Mouse (Mus musculus) neural tube, embryonic 12.5 days (tissue): ENCODE measurements at regions not wholly inside any gene's neighbourhood (a gene's known extent, or its start where the extent isn't known, plus 50 kb on each side); places are given as distances from the start of the nearest gene placed in this dataset.

Experiments used
- ATAC-seq: fragments of 200-750 bp; cut with Nextera tagmentation; 2 replicates; pipeline ENCODE4 v1.8.0; 2017; ENCODE audit warnings: low read depth, mild to moderate bottlenecking, moderate TSS enrichment, moderate library complexity; ENCODE audit not compliant: low FRiP score
- H3K27ac ChIP-seq: fragments of 300-500 bp; sonication (generic); 2 replicates; pipeline ENCODE4 v1.5.1; 2016
- H3K27me3 ChIP-seq: fragments of 300-500 bp; sonication (generic); replicated peaks from 2 replicates; pipeline ENCODE4 v1.6.1; 2016; ENCODE audit warnings: mild to moderate bottlenecking
- H3K36me3 ChIP-seq: fragments of 300-500 bp; sonication (generic); 2 replicates; pipeline ENCODE4 v1.6.1; 2016; ENCODE audit warnings: mild to moderate bottlenecking
- H3K4me1 ChIP-seq: fragments of 300-500 bp; sonication (generic); 2 replicates; pipeline ENCODE4 v1.6.1; 2016
- H3K4me2 ChIP-seq: fragments of 300-500 bp; sonication (generic); replicated peaks from 2 replicates; pipeline ENCODE4 v1.6.1; 2016; ENCODE audit warnings: mild to moderate bottlenecking
- H3K4me3 ChIP-seq: fragments of 300-500 bp; sonication (generic); 2 replicates; pipeline ENCODE4 v1.5.1; 2016
- H3K9ac ChIP-seq: fragments of 300-500 bp; sonication (generic); 2 replicates; pipeline ENCODE4 v1.6.1; 2016; ENCODE audit warnings: mild to moderate bottlenecking
- H3K9me3 ChIP-seq: fragments of 300-500 bp; sonication (generic); 2 replicates; pipeline ENCODE4 v1.6.1; 2016; ENCODE audit warnings: mild to moderate bottlenecking
- WGBS: fragments of 180-500 bp; shearing (Covaris S2); methylation state at CpG from one replicate; pipeline ENCODE4 v1.1.7; 2016; 5-methylcytosine and 5-hydroxymethylcytosine counted together

DNA sequence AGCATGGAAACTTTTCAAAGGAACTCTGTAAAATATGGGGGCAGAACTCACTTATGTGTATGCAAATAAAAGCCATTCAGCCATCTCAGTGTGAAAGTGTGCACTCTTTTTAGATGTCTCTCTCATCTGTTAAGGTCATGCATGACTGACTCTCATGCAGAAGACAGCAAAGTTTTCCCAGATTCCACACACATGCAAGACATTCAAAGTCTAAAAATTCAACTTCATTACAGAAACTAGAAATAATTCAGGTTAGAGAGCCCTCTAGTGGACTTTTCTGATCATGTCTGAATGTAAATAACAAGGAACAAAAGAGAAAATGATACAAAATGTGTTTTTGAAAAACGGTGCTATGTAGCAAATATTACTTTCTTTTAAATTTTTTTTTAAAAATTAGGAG lies 308.8 kb upstream of the Chl1 start:
- no peak overlapping the region for H3K4me3 ChIP-seq
- H3K4me1 ChIP-seq = no peaks in the 10 kb centered on the region
- H3K27me3 ChIP-seq = no peaks in the 10 kb centered on the region
- H3K36me3 ChIP-seq = no peaks in the 10 kb centered on the region
- no peak overlapping the region for H3K9ac ChIP-seq
- WGBS = 22% methylated on average over 1 of the region's 1 CpGs
- no peak for ATAC-seq
- H3K4me2 ChIP-seq = no peak overlapping the region
- H3K9me3 ChIP-seq = no peaks in the 10 kb centered on the region
- no peak overlapping the region for H3K27ac ChIP-seq

DNA sequence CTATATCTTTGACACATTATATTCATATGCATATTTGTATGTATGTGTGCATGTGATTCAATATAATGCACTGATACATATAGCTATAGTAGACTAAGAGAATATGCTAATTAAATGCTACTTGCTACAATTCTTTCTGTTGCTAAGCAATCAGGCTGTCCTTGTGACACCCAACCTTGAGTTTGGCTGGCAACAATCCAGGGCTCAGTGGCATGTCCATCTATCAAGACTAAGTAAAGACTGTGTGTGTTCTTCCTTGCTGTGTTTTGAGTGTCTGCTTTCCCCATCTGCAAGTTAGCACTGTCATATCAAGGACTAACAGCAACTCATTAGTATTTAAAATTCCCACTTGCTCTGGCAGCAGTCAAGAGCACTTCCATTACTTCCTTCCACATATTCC lies 301.2 kb upstream of the Chl1 start:
- H3K27ac ChIP-seq = no peak overlapping the region
- no peak overlapping the region for H3K9ac ChIP-seq
- H3K4me3 ChIP-seq = no peak overlapping the region
- no peaks in the 10 kb centered on the region for H3K27me3 ChIP-seq
- no peaks in the 10 kb centered on the region for H3K9me3 ChIP-seq
- H3K4me1 ChIP-seq = no peaks in the 10 kb centered on the region
- H3K36me3 ChIP-seq = no peaks in the 10 kb centered on the region
- peak; percentile 56; the same call in 1 of the 2 replicates for ATAC-seq
- H3K4me2 ChIP-seq = no peak overlapping the region

DNA sequence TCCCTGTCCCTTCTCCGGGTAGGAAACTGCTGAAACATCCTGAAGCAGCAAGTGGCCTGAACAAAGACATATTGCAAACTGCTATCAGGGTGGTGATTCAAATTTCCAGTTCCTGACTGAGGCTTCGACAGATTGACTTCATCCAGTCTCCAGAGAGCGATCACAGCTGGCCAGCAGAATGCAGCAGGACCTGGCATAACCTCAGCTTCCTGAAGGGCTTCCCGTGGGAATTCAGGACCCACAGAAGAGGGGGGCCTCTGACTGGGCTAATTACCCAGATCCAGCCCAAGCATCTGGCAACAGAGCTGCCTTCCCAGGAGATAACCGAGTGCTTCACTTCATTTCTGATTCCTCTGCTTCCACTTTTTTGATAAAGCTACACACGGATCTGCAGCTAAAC lies 297.2 kb upstream of the Chl1 start:
- Histone ChIP-seq H3K4me1 (no peaks in the 10 kb centered on the region), H3K27me3 (no peaks in the 10 kb centered on the region), H3K27ac (no peak overlapping the region), H3K4me3 (no peak overlapping the region), H3K36me3 (no peaks in the 10 kb centered on the region), H3K9ac (no peak overlapping the region), H3K9me3 (no peaks in the 10 kb centered on the region), H3K4me2 (no peak overlapping the region)
- no peak for ATAC-seq
- 66% methylated on average over 6 of the region's 6 CpGs for WGBS

DNA sequence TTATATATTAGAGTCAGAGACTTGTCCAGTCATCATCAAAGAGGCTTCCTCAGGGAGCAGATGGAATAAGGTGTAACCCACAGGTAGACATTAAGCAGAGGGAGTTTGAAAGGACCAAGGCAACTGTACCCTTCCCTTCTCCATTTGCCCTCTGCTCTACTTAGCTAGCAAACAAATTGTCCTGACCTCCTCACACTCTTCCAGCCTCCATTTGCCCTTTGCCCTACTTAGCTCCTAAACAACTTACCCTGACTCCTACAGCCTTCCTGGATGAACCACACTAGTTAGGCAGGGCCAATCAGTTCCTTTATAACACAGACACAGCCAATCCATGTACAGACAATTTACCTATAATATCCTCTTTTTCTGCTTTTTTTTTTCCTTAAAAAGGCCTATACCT lies 273.5 kb upstream of the Chl1 start:
- no peak overlapping the region for H3K4me3 ChIP-seq

DNA sequence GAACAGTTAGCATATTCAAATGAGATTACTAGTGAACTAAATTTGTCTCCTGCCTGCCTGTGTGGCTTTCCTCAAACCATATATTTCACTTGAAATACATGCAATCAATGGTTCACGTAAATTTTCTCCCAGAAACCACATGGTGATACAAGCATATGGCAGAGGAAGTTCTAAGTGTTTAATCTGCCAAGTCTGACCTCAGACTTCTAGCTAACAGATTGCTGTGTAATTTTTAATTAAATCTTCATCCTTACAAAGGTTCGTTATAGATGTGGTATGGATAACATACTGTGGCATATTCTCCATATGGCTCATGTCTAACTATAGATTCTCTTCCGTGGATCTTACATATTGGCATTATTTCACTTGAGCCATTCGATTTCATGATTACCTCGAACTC lies 241.4 kb upstream of the Chl1 start:
- no peak for ATAC-seq
- 87% methylated on average over 5 of the region's 5 CpGs for WGBS
- H3K36me3 ChIP-seq = no peaks in the 10 kb centered on the region
- no peak overlapping the region for H3K4me2 ChIP-seq
- H3K9me3 ChIP-seq = no peaks in the 10 kb centered on the region
- H3K4me1 ChIP-seq = no peaks in the 10 kb centered on the region
- H3K9ac ChIP-seq = no peak overlapping the region
- no peaks in the 10 kb centered on the region for H3K27me3 ChIP-seq
- H3K4me3 ChIP-seq = no peak overlapping the region
- no peak overlapping the region for H3K27ac ChIP-seq

More for the DNA sequence above, 273.5 kb upstream of the Chl1 start:
- Histone ChIP-seq H3K36me3 (no peaks in the 10 kb centered on the region), H3K27ac (no peak overlapping the region), H3K4me2 (no peak overlapping the region), H3K9me3 (no peaks in the 10 kb centered on the region), H3K4me1 (no peaks in the 10 kb centered on the region), H3K27me3 (no peaks in the 10 kb centered on the region), H3K9ac (no peak overlapping the region)
- ATAC-seq = no peak

DNA sequence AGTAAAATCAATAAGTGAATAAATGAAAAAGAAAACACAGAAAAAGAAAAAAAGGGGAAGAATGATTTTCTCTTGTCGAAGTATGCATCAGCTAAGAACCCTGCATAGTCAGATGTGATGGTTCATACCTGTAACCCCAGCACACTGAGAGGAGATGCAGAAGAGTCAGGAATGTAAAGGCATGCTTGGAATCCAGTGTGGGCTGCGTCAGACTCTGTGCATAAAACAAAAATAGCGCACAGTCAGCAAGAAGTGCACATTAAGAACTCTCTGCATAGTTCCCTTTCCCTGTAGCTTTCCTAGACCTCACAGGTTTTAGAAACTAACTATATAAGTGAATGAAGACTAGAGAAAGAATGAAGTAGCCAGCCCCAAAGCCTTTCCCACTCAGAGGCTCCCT lies 238.2 kb upstream of the Chl1 start:
- no peak overlapping the region for H3K9ac ChIP-seq
- H3K27me3 ChIP-seq = no peaks in the 10 kb centered on the region
- no peak for ATAC-seq
- no peak overlapping the region for H3K27ac ChIP-seq
- H3K4me3 ChIP-seq = no peak overlapping the region
- H3K36me3 ChIP-seq = no peaks in the 10 kb centered on the region
- no peaks in the 10 kb centered on the region for H3K4me1 ChIP-seq
- no peaks in the 10 kb centered on the region for H3K9me3 ChIP-seq
- 87% methylated on average over 3 of the region's 3 CpGs for WGBS
- no peak overlapping the region for H3K4me2 ChIP-seq

DNA sequence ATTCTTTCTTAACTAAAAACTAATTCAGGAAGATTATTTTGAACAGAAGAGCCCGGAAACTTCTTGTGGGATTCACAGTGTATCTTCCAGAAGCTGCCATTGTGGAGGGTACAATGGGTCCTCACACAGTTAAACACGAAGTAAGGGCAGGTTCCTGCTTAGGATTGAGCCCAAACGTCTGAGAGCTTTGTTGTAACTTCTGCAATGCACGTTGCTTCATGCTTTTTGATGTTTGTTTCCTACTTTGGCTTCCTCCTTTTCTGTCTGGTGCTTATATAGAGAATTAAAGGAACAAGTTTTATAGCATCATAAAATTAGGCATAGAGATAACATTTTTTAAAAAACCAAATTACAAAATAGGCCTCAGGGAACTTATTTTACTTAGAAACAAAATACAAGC lies 235.3 kb upstream of the Chl1 start:
- Histone ChIP-seq H3K4me1 (no peaks in the 10 kb centered on the region), H3K27me3 (no peaks in the 10 kb centered on the region), H3K4me3 (no peak overlapping the region), H3K36me3 (no peaks in the 10 kb centered on the region), H3K27ac (no peak overlapping the region), H3K4me2 (no peak overlapping the region), H3K9me3 (no peaks in the 10 kb centered on the region), H3K9ac (no peak overlapping the region)
- WGBS = 66% methylated on average over 4 of the region's 4 CpGs
- no peak for ATAC-seq

DNA sequence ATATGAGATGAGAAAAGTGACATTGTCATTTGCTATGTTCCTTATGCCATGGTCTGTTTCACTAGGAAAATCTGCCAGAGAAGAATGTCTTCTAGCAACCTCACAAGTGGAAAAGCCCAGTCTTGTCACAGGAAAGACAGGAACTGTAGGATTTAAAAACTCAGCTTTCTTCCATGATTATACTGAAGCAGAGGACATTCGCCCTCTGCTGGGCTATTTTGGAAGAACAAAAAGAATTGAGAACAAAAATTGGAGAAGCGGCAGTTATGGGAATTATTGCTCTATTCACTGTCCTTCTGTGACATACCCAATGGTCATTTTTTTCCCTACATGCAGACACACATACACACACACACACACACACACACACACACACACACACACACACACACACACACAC lies 234.9 kb upstream of the Chl1 start:
- 33% methylated on average over 2 of the region's 2 CpGs for WGBS
- H3K4me1 ChIP-seq = no peaks in the 10 kb centered on the region

DNA sequence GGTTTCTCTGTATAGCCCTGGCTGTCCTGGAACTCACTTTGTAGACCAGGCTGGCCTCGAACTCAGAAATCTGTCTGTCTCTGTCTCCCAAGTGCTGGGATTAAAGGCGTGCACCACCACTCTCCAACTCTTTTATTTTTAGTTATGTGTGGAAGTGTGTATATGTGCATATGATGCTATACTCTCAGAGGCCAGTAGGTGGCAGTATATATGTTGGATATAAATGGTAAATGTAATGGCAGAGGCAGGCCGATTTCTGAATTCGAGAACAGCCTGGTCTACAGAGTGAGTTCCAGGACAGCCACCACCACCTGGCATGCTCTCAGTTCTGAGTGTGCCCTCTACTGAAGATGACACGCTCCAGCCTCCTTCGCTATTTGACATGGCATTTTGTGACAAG lies 214.4 kb upstream of the Chl1 start:
- no peaks in the 10 kb centered on the region for H3K4me1 ChIP-seq
- H3K4me2 ChIP-seq = no peak overlapping the region
- no peaks in the 10 kb centered on the region for H3K9me3 ChIP-seq
- WGBS = 86% methylated on average over 6 of the region's 6 CpGs
- ATAC-seq = no peak
- no peaks in the 10 kb centered on the region for H3K36me3 ChIP-seq
- H3K4me3 ChIP-seq = no peak overlapping the region
- no peak overlapping the region for H3K9ac ChIP-seq
- no peak overlapping the region for H3K27ac ChIP-seq
- H3K27me3 ChIP-seq = no peaks in the 10 kb centered on the region

More for the DNA sequence above, 234.9 kb upstream of the Chl1 start:
- Histone ChIP-seq H3K36me3 (no peaks in the 10 kb centered on the region), H3K27me3 (no peaks in the 10 kb centered on the region), H3K4me2 (no peak overlapping the region), H3K9ac (no peak overlapping the region), H3K9me3 (no peaks in the 10 kb centered on the region), H3K4me3 (no peak overlapping the region), H3K27ac (no peak overlapping the region)
- no peak for ATAC-seq

DNA sequence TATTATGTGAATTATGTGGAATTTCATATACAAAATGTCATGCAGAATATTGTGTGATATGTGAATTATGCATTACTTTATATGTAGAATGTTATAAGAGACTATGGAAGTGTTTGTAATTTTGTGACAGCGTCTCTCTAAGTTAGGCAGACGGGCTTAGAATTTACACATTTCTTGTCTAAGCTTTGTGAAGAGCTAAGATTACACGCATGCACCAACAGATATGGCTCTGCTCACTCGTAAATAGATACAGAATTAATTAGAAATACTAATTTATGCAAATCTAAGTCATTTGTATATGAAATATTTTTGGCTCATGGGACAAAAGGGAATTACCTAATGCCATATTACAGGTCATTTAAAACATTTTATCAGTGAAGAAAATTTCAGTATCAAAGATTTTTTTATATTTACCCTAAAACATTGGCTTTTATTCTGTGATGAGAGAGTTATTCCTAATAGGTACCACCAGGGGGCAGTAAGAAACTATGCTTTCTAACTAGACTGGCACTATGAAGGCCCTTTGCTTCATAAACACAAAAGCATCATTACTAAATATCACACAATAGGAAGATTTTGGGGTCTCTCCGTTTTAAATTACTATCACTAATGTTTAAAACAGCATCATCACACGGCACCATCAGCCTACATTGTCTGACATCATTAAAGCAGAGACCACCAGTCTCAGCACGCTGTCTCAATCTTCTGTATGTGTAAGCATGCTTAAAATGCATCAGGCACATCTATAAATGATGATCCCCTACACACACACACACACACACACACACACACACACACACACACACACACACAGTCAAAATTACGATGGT lies 203.8 kb upstream of the Chl1 start:
- Histone ChIP-seq H3K9ac (no peak overlapping the region), H3K4me1 (peaks cover 4% of the 10 kb centered on the region), H3K4me3 (no peak overlapping the region), H3K36me3 (no peaks in the 10 kb centered on the region), H3K4me2 (no peak overlapping the region), H3K9me3 (no peaks in the 10 kb centered on the region), H3K27ac (no peak overlapping the region), H3K27me3 (no peaks in the 10 kb centered on the region)
- 46% methylated on average over 8 of the region's 8 CpGs for WGBS
- ATAC-seq = peak; percentile 67; the same call in 1 of the 2 replicates

DNA sequence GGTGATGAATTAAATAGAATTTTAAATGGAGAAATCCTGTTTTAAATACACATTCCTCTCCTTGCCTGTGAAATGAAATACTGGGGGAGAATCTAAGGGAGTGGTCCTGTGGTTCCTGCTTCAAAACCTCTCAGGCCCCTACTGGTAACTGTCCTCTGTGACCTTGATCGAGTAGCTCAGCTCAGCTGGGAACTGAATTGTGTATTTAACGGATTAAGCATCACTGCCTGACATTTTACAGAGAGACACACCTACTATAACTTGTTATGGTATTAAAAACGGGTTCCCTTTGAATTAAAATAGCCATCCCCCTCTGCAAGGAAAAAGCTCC lies 203.2 kb upstream of the Chl1 start:
- no peaks in the 10 kb centered on the region for H3K36me3 ChIP-seq
- no peak overlapping the region for H3K4me3 ChIP-seq
- no peaks in the 10 kb centered on the region for H3K9me3 ChIP-seq
- H3K27me3 ChIP-seq = no peaks in the 10 kb centered on the region
- ATAC-seq = peak; percentile 54; the same call in 1 of the 2 replicates
- peaks cover 4% of the 10 kb centered on the region for H3K4me1 ChIP-seq
- 17% methylated on average over 3 of the region's 3 CpGs for WGBS
- no peak overlapping the region for H3K9ac ChIP-seq
- no peak overlapping the region for H3K4me2 ChIP-seq
- no peak overlapping the region for H3K27ac ChIP-seq

DNA sequence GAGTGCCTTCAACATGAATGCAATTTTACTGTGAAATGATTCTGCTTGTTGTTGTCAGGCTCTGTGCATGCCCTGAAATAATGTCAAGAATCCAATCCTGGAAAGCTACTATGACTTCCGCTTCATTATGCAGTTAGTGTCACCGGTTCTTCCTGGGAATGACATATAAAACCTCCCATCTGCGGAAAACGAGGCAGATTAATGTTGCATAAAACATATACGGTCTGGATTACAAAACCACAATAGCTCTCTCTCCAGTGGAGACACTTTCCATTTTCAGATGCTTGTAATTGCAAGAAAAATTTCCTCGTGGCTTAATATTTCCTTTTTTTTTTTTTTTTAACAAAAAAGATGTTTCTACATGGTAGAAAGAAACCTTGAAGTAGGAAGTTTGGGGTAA lies 198.2 kb upstream of the Chl1 start:
- Histone ChIP-seq H3K36me3 (no peaks in the 10 kb centered on the region), H3K4me2 (no peak overlapping the region), H3K27ac (no peak overlapping the region), H3K4me3 (no peak overlapping the region), H3K9me3 (no peaks in the 10 kb centered on the region), H3K27me3 (no peaks in the 10 kb centered on the region), H3K9ac (no peak overlapping the region), H3K4me1 (peaks cover 5% of the 10 kb centered on the region)
- ATAC-seq = no peak; the same call in 1 of the 2 replicates
- 54% methylated on average over 6 of the region's 6 CpGs for WGBS

DNA sequence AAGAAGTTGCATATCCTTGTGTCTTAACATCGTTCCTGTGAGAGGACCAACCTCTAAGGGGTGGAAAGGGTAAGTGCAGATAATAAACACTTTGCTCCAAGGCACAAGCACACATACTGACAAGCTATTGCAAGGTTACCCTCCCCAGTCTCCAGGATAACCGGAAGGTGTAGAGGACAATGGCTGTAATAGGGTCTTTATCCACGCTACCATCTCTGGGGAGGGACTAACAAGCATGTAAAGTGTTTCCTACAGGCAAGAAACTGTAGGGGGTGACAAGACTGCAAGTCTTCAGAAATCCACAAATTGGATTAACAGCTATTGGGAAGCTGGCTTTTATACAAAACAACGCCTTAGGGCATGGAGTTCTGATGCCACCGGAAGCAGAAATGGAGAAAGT lies 197.5 kb upstream of the Chl1 start:
- 0 out of 2 replicates have a peak, but pooled peaks have one; percentile 15 for ATAC-seq
- H3K4me2 ChIP-seq = no peak overlapping the region
- no peak overlapping the region for H3K4me3 ChIP-seq
- H3K27ac ChIP-seq = no peak overlapping the region
- WGBS = 49% methylated on average over 5 of the region's 5 CpGs
- 0 out of 2 replicates have a peak, but pooled peaks cover 3% of the 10 kb centered on the region for H3K4me1 ChIP-seq
- no peak overlapping the region for H3K9ac ChIP-seq
- no peaks in the 10 kb centered on the region for H3K36me3 ChIP-seq
- no peaks in the 10 kb centered on the region for H3K27me3 ChIP-seq
- H3K9me3 ChIP-seq = no peaks in the 10 kb centered on the region
